Mouse (Mus musculus): ENCODE results near the gene Blm.

The Blm gene

DNA sequence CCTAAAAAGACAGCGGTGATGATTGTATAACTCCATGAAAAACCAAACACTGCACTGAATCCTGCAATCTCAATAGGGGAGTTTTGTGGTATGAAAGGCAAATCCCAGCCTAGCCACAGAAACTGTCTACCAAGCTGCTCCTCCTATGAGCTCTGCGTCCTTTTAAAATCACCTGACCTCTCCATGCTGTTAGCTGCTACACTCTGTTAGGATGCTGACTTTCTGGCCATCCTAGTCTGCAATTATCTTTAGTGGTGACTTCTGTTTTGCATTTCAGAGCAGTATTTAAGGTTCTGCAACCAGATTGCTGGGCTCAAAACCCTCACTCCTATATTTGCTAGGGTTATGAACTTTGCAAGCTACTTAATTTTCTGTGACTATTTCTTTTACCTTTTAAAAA, 44.6 kb downstream of the Blm start:
- in situ Hi-C loops (cut with MboI; ENCODE audit: low pct_unique_long_range_greater_than_20kb in 1 of 2, low sequenced_read_pairs in 2 of 2, unreplicated experiment in 1 of 2): no loop called here

- in situ Hi-C loops (cut with MboI; ENCODE audit: low pct_unique_long_range_greater_than_20kb in 1 of 2, low sequenced_read_pairs in 2 of 2, unreplicated experiment in 1 of 2): no loop called here
Observed at GRCm38 (mm10) chr7:80489445-80489844, 45.5 kb downstream of the Blm start.

DNA sequence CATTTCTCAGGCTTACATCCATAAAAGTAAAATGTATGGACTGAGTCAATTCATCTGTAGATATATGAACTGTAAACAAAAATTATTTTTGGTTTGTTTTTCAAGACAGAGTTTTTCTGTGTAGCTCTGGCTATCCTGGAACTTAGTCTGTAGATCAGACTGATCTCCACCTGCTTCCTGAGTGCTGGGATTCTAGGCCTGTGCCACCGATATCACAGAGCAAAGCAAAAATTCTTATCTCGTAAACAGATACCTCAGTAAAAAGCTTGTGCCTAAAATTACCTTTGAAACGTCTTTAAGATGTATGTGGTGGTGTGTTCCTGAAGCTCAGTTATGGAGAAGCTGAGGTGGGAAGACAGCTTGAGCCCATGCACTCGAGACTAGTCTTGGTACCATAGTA, 47.7 kb downstream of the Blm start:
- in situ Hi-C loops (cut with MboI; ENCODE audit: low pct_unique_long_range_greater_than_20kb in 1 of 2, low sequenced_read_pairs in 2 of 2, unreplicated experiment in 1 of 2): no loop called here

DNA sequence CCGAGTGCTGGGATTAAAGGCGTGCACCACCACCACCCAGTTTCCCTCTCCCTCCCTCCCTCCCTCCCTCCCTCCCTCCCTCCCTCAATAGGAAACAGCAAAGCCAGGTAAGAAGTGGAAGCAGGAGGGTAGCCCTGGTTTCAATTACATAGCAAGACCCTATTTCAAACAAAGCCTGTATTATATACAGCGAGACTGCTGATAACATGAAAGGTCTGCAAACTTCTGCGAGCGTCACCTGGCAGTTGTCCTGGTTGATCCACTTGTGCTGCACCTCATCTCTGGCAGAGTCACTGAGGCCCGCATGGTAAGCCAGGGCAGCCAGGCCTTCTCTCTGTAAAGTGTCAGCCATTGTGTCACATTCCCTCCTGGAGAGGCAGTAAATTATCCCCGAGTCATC, 54.8 kb downstream of the Blm start:
- in situ Hi-C loops (cut with MboI; ENCODE audit: low pct_unique_long_range_greater_than_20kb in 1 of 2, low sequenced_read_pairs in 2 of 2, unreplicated experiment in 1 of 2): no loop called here

- in situ Hi-C loops (cut with MboI; ENCODE audit: low pct_unique_long_range_greater_than_20kb in 1 of 2, low sequenced_read_pairs in 2 of 2, unreplicated experiment in 1 of 2): no loop called here
Observed at GRCm38 (mm10) chr7:80473837-80474236, 61.1 kb downstream of the Blm start.

DNA sequence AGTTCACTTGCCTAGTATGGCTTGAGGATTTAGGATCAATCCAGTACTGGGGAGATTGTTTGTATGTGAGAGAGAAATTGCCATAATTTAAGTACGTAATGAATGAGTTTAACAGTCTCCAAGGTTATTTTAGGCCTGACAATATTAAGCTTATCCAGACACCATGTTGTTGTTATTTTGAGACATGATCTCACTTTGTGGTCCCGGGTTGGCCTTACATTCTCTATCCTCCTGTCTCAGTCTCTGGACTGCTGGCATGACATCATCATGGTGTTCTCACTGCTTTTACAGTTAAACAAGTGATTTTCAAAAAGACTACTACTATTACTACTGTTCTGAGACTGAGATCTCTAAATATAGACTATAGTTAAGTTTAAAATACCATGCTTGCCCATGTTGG, 66.1 kb downstream of the Blm start:
- in situ Hi-C loops (cut with MboI; ENCODE audit: low pct_unique_long_range_greater_than_20kb in 1 of 2, low sequenced_read_pairs in 2 of 2, unreplicated experiment in 1 of 2): no loop called here

DNA sequence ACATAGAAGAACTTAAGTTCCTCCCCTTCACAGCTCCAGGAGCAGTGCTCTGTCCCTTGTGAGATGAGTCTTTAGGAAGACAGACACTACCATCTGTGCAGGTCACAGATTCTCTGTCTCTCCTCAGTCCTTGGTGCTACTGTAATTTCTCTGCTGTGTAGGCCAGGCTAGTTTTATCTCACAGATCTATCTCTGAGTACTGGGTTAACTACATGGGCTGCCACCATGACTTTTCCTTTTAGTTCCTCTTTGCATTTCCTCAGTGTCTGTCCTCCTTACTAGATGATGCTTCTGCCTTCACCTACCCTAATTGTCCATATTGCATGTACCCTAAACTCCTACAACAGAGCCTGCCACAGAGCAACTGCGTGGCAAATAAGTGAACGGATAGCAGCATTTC, 67.6 kb downstream of the Blm start:
- in situ Hi-C loops (cut with MboI; ENCODE audit: low pct_unique_long_range_greater_than_20kb in 1 of 2, low sequenced_read_pairs in 2 of 2, unreplicated experiment in 1 of 2): no loop called here

DNA sequence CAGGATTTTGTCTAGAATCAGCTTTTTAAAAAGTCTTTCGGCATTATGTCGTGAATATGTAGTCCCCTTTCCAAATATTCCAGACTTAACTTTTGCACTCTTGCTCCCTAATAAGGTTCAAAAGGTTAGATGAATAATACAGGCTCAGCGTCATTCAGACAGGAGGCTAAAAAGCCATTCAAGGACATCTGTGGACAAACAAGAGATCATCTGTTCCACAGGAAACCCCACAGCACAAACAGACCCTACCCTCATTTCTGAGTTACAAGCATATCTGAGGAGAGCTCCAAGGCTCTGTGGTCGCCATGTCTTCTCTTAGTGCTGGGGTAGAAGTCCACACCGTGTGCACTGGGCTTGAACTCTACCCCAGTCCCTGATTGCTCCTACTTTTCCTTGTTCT, 70.1 kb downstream of the Blm start:
- in situ Hi-C loops (cut with MboI; ENCODE audit: low pct_unique_long_range_greater_than_20kb in 1 of 2, low sequenced_read_pairs in 2 of 2, unreplicated experiment in 1 of 2): no loop called here

- in situ Hi-C loops (cut with MboI; ENCODE audit: low pct_unique_long_range_greater_than_20kb in 1 of 2, low sequenced_read_pairs in 2 of 2, unreplicated experiment in 1 of 2): no loop called here
Observed at GRCm38 (mm10) chr7:80461891-80462290, 73.0 kb downstream of the Blm start.

DNA sequence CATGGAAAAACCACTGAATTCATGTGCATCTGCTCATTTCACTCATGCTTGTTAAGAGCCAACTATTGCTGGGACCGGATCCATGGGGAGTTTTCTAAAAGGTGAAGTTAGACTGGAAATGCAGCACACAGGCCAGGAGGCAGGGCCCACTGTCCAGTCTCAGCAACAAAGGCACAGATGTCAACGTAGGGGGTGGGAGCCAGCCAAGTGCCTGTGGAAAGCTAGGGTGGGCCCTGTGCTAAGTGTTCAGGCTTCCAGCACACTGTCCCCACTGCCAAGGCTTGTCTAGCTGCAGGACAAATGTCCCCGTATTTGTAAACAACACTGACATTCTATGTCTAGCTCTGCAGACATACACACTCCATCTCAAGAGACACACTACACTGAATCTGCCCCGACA, 74.0 kb downstream of the Blm start:
- in situ Hi-C loops (cut with MboI; ENCODE audit: low pct_unique_long_range_greater_than_20kb in 1 of 2, low sequenced_read_pairs in 2 of 2, unreplicated experiment in 1 of 2): no loop called here

DNA sequence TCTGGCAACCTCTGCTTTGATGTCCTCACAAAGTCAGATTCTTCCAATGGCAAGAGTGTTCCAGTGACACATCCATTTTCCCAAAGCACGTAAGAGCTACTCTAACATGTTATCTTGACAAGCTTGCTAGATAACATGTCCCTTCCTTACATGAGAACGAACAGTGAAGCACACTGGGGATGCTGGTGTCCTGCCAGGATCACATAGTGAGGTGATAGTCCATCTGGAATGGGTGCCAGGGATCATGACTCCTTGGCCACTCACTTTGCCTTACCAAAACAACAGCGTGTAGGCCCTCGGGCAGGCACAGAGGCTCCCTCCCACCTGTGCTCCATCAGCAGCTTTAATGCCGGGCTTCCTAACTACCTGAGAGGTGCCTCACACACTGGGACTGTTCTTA, 74.7 kb downstream of the Blm start:
- in situ Hi-C loops (cut with MboI; ENCODE audit: low pct_unique_long_range_greater_than_20kb in 1 of 2, low sequenced_read_pairs in 2 of 2, unreplicated experiment in 1 of 2): no loop called here

DNA sequence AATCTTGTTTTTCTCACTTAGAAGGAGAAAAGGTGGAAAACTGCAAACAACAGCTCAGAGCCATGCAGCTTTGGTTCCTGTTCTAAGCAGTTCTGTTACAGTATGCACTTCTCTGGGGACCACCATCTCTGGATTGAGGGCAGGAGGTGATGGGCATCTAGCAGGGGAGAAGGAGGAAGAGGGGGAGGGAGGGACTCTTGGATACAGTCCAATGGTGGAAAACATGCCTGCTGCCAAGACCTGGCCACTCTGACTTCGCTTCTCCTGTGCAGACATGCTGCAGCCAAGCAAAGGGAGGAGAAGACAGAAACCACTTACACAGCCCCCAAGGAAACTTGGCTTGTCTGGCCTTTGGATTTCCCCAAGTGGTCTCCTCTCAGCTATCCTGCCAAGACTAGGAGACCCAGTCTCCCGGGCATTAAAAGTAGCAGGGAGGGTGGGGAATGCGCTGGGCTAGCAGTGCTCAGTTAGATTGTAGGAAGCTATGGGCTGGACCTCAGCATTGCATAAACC, 77.0 kb downstream of the Blm start:
- in situ Hi-C loops (cut with MboI; ENCODE audit: low pct_unique_long_range_greater_than_20kb in 1 of 2, low sequenced_read_pairs in 2 of 2, unreplicated experiment in 1 of 2): no loop called here

DNA sequence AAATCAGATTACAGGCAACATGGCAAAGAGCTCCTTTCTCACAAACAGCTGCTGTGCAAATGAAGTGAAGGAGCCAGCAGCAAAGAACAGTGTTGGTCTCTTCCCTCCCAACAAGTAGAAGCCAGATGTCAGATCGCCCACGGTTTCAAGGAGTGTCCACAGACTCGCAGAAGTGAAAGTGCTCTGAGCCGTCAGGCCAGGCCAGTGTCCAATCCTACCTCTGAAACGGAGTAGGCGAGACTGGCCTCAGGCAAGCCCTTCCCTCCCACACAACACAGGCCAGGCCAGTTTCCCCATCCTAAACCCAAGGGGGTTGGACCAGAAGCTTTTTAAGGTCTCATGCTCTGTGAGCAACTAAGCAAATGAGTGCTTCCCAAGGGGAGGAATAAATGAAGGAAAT, 77.7 kb downstream of the Blm start:
- in situ Hi-C loops (cut with MboI; ENCODE audit: low pct_unique_long_range_greater_than_20kb in 1 of 2, low sequenced_read_pairs in 2 of 2, unreplicated experiment in 1 of 2): no loop called here

- in situ Hi-C loops (cut with MboI; ENCODE audit: low pct_unique_long_range_greater_than_20kb in 1 of 2, low sequenced_read_pairs in 2 of 2, unreplicated experiment in 1 of 2): no loop called here
Observed at GRCm38 (mm10) chr7:80456327-80456726, 78.6 kb downstream of the Blm start.

GRCm38 (mm10) chr7:80455505-80456160, 79.3 kb downstream of the Blm start:
- in situ Hi-C loops (cut with MboI; ENCODE audit: low pct_unique_long_range_greater_than_20kb in 1 of 2, low sequenced_read_pairs in 2 of 2, unreplicated experiment in 1 of 2): no loop called here

- in situ Hi-C loops (cut with MboI; ENCODE audit: low pct_unique_long_range_greater_than_20kb in 1 of 2, low sequenced_read_pairs in 2 of 2, unreplicated experiment in 1 of 2): no loop called here
Observed at GRCm38 (mm10) chr7:80454786-80455185, 80.1 kb downstream of the Blm start.

- in situ Hi-C loops (cut with MboI; ENCODE audit: low pct_unique_long_range_greater_than_20kb in 1 of 2, low sequenced_read_pairs in 2 of 2, unreplicated experiment in 1 of 2): no loop called here
Observed at GRCm38 (mm10) chr7:80453997-80454396, 80.9 kb downstream of the Blm start.

GRCm38 (mm10) chr7:80453121-80453520, 81.8 kb downstream of the Blm start:
- in situ Hi-C loops (cut with MboI; ENCODE audit: low pct_unique_long_range_greater_than_20kb in 1 of 2, low sequenced_read_pairs in 2 of 2, unreplicated experiment in 1 of 2): no loop called here

DNA sequence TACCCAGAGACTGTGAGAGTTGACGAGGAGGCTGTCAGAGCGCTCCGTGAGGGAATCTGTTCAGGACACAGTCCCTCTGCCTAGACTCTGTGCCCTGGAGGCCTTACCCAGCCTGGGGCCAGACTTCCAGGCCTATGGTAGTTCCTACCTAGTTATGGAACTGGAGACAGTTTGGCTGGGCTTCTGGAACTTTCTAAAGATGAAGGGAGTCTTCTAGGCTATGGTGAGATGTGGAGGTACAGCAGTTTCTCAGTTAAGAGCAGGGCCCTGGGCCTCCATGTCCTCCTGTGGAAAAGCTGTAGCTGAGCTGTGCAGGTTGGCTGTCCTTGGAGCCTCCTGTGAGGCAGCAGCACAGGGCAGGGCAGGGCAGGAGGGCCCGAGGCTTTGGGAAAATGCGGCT, 82.7 kb downstream of the Blm start:
- in situ Hi-C loops (cut with MboI; ENCODE audit: low pct_unique_long_range_greater_than_20kb in 1 of 2, low sequenced_read_pairs in 2 of 2, unreplicated experiment in 1 of 2): no loop called here

- in situ Hi-C loops (cut with MboI; ENCODE audit: low pct_unique_long_range_greater_than_20kb in 1 of 2, low sequenced_read_pairs in 2 of 2, unreplicated experiment in 1 of 2): no loop called here
Observed at GRCm38 (mm10) chr7:80451550-80452232, 83.2 kb downstream of the Blm start.

All from mouse embryonic stem cell (cell line).